Mouse (Mus musculus): ENCODE measurements at regions not wholly inside any gene's neighbourhood (a gene's known extent, or its start where the extent isn't known, plus 50 kb on each side); places are given as distances from the start of the nearest gene placed in this dataset.

GRCm38 (mm10) chrX:134890583-134890982 is 74.0 kb downstream of the Nxf2 start:
- no peak for DNase-seq (ENCODE audit: low read depth, low spot score)

GRCm38 (mm10) chrX:134889634-134890033 is 74.9 kb downstream of the Nxf2 start:
- DNase-seq (ENCODE audit: low read depth, low spot score): no peak

GRCm38 (mm10) chrX:134882334-134882733 is 73.3 kb upstream of the Armcx2 start:
- DNase-seq (ENCODE audit: low read depth, low spot score): no peak

GRCm38 (mm10) chrX:134879877-134880276 is 70.9 kb upstream of the Armcx2 start:
- DNase-seq (ENCODE audit: low read depth, low spot score): peak; percentile 8

GRCm38 (mm10) chrX:134878870-134879269 is 69.8 kb upstream of the Armcx2 start:
- no peak for DNase-seq (ENCODE audit: low read depth, low spot score)

GRCm38 (mm10) chrX:134874696-134875095 is 65.7 kb upstream of the Armcx2 start:
- DNase-seq (ENCODE audit: low read depth, low spot score): no peak

GRCm38 (mm10) chrX:134873651-134874050 is 64.6 kb upstream of the Armcx2 start:
- DNase-seq (ENCODE audit: low read depth, low spot score): no peak

GRCm38 (mm10) chrX:134861641-134862040 is 52.6 kb upstream of the Armcx2 start:
- no peak for DNase-seq (ENCODE audit: low read depth, low spot score)

Measured in CD4-positive, CD25-positive, alpha-beta regulatory T cell, adult 2 months (primary cell).